Mouse (Mus musculus): ENCODE measurements around the gene Nifk.

Gene Nifk

GRCm38 (mm10) chr1:118380105-118380786 is 58.6 kb downstream of the Nifk start:
- DNase-seq (ENCODE audit: low spot score in 2 of 2): no peak

Measured in urinary bladder, adult 18-20 months (tissue).